Mouse (Mus musculus): Measurements from ENCODE around the gene Clip3.

DNA sequence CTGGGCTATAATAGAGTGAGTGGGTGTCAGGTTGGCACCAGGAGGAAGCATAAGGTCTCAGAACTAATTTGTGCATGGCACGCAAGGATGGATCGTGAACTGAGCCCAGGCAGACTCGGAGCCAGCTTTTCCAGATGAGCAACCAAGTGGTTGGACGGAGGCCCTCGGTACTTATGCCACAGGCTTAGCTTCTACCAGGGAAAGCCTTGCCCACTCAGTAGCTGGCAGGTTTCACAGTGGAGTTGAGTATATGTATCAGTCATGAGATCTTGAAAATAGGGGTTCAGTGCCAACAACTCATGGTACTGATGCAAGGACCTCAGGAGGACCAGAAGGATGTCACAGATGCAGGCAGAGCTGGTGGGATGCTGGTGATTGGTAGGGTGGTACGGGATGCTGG, 44.2 kb downstream of the Clip3 start:
- TF ChIP-seq CTCF (IDR thresholded peaks at IDR 0.05; ENCODE audit: borderline replicate concordance, insufficient read depth, low read depth, low read length) (no peak), POLR2A (IDR thresholded peaks at IDR 0.05; ENCODE audit: borderline replicate concordance, insufficient read depth, low read length) (no peak)

All from cerebellum, adult 2 months (tissue).